Mouse (Mus musculus) left cerebral cortex, adult 8-10 months (tissue): ENCODE data around the gene Rpl15. TPM values are rescaled to one million over a fixed set of nuclear protein-coding genes. Genes with fewer than 3 reads are reported as not detected.
A peak's percentile ranks its signal among the peaks of the same experiment; 100 is the strongest.
"Not testable (repeated sequence)": the region's sequence is repeated elsewhere in the genome, so short reads cannot be mapped to it uniquely, and the experiment has no call there.

Source experiments
- DNase-seq, 2 experiments: peaks; one replicate each; pipeline ENCODE4 v3.0.0; 2022; ENCODE audit warnings: low spot score in 2 of 2
- total RNA-seq, 4 experiments: library from RNA; stranded (reverse); gene quantifications; 2 replicates each; pipeline ENCODE4 v1.2.4; 2022

Rpl15 gene
- 100 to 1,000 TPM; 388 to 418 (median 397) TPM for total RNA-seq

- DNase-seq: peak; percentile 92 to 99
Measured at GRCm38 (mm10) chr14:18270529-18271441, at the start of gene Rpl15, which contains the start of gene Nkiras1. TSS of gene Rpl15 (minus strand) at chr14:18271391. TSS of gene Nkiras1 (plus strand) at chr14:18271136.

DNA sequence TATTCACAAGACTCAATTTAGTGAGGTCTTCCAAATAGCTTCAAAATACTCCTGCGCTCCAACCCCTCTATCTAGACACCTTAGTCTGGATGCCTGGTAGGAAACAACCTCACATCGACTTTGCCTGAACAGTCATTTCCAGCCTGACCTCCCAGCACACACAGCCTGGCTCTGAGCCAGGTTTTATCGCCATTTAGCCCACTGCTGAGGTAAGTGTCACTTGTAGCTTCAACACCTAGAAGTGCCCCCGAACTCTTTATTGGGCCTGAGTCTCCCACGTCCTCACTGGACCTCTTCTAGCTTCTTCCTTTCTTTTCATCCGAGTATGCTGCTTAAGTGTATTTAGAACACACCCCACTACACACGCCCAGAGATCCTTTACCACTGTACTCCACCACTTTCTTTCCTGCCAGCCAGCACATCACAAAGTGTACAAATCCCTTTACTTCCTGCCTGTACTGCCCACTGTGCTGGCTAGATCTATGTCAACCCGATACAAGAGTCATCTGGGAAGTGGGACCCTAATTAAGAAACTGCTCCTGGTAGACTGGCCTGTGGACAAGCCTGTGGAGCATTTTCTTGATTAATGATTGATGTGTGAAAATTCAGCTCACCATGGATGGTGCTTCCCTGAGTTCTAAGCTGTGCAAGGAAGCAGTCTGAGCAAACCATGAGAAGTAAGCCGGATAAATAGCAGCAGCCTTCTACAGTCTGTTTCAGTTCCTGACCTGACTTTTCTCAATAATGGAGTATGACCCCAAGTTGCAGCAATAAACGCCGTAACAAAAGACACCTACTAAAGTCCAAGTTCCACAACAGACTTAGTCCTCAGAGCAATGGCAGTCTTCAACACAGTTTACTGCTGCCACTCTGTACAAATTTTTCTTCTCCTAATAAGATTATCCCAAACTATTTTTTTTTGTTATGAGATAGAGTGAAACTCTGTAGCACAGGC, 46.5 kb upstream of the Rpl15 start:
- no peak for DNase-seq

DNA sequence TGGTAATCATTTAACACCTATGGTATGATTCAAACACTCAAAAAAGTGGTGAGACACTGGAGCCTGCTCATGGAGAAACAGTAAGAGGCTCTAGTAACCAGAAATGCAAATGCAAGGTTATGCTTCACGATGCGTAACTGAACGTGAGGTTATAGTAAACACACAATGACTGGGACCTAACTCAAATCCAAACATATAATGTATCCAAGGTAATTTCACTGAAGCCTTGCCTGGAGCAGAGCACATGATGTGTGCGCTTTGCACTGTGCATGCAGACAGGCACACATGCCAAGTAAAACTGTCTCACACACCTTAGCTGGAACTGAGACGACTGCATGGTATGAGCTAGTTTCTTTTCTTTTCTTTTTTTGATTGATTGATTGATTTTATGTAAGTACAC, 33.0 kb upstream of the Rpl15 start:
- DNase-seq: no peak

DNA sequence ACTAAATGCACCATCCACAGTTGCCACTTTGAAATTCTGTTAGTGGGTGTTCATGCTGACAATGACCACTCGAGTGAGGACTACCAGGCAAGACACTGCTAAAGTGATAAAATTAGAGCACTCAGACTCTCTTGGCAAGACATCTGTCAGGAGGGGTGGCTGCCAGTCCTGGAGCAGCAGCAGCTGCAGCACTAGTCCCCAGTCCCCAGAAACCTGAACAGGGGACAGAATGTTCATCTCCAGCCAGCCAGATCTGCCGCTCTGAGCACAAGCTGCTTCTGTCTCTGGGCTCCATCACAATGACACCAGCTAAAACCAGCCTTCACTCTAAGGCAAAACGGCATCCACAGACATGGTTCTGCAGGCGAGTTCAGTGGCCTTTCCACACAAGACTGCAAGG, 32.1 kb upstream of the Rpl15 start:
- DNase-seq: peak; percentile 31 to 75

DNA sequence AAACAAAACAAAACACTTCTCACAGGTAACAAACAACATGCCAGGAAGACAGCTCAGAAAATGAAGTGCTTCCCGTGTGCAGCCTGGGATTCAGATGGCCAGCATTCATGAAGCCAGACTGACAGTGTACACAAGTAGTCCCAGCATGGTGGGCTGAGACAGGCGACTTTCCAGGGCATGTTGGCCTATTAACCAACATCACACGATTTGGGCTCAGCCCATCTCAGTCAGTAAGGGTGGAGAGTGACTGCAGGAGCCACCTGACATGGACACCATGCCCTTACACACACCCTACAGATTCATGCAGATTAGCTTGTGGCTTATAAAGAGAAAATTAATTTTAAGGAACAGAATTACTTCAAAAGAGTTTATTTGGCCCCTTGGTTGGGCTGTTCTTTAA, 31.6 kb upstream of the Rpl15 start:
- no peak for DNase-seq

GRCm38 (mm10) chr14:18301591-18301990, 30.4 kb upstream of the Rpl15 start:
- DNase-seq: no peak

DNA sequence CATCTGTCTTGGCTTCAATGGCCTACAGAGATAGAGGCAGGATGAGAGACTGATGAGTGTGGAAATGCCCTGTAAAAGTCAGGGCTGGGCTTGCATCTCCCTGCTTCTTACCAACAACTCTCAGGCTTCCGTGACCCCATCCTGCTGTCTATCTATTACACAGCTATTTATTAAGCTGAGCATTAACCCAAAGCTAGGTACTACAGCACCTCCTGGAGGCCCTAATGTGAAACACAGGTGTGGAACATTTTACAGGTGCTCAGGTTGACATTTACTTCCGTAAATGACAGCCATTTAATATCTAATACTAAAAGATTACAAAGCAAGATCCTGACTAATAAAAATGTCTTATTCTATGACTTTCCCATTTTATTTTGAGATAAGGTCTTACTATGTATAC, 29.5 kb upstream of the Rpl15 start:
- DNase-seq: no peak

DNA sequence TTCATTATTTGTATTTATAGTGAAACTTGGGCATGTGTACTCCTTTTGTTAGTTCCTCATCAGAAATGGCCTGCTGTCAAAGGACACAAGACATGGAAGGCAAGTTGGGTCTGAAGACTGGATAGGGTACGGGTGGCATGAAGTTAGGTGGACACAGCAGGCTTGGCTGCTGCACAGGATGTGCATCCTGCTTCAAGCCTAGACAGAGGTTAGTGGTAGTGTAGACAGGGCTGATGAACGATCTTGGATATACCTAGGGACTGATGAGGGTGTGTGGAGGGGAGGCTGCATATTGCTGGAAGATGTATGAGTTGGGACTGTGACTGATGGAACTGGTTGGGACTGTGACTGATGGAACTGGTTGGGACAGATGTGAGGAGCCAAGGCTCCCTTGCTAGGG, 27.7 kb upstream of the Rpl15 start:
- DNase-seq: no peak

DNA sequence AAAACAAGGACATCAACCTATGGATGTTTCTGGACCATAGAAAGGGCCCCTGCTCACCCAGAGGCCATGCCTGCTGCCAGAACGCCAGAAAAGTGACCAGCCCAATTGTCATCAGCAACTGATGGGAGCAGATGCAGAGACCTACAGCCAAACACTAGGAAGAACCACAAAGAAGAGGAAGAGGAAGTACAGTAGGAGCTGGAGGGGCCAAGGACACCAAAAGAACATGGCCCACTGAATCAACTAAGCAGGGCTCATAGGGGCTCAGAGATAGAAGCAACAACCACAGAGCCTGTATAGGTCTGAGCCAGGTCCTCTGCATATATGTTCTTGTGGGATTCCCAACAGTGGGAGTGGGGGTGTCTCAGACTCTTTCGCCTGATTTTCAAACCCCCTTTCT, 26.2 kb upstream of the Rpl15 start:
- no peak for DNase-seq

DNA sequence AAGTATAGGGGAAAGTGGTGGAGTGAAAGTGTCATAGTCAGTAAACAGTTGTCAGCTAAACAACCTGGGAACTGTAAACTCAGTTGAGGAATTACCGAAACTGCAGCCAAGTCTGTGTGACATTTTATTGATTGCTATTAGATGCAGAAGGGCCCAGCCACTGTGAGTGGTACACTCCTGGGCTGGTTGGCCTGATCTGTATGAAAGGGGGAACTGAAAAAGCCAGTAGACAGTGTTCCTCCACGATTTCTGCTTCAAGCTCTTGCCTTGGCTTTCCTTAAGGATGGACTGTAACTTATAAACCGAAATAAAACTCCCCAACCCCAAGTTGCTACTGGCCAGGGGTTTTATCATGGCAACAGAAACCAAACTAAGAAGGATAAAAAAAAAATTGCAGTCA, 21.4 kb upstream of the Rpl15 start:
- no peak for DNase-seq

GRCm38 (mm10) chr14:18292111-18292510, 20.9 kb upstream of the Rpl15 start:
- no peak for DNase-seq

DNA sequence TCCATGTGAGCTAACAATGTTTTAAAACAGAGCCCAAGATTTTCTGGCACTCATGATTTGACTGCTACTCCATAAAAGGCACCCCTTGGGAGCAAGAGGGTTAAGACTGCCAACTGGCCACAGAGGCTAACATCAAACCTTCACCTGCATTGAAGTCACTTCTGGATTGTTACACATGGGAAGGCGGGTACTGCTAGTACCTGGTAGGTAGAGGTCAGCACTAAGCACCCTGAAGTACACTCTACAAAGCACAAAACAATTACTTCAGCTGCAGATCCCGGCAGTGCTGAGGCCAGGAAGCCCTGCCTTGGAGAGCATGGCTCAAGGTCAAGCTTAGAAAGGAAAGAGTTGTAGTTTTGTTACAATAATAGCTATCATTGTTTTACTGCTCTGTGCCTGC, 16.2 kb upstream of the Rpl15 start:
- no peak for DNase-seq

GRCm38 (mm10) chr14:18286441-18286840, 15.2 kb upstream of the Rpl15 start:
- no peak for DNase-seq

DNA sequence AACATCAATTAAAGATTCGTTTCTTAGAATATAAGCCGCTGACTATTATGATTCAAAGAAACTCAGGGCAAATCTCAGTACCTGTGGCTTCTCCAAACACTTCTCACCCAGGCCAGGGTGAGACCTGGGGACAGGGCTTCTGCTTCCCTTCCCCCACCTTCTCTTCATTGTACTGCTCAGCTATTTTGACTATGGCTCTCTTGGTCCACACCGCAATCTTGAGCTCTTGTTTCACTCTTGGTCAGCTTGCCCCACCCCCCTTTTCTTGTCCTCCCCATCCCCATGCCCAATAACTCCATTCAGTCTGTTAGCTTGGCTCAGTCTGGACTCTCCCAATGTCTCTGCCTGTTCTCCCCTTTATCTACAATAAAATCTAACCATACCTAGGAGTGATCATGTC, 14.3 kb upstream of the Rpl15 start:
- no peak for DNase-seq

- DNase-seq: no peak
Measured at GRCm38 (mm10) chr14:18284581-18284980, 13.4 kb upstream of the Rpl15 start.

GRCm38 (mm10) chr14:18280375-18280774, 9.2 kb upstream of the Rpl15 start:
- DNase-seq: no peak

GRCm38 (mm10) chr14:18274526-18274925, 3.3 kb upstream of the Rpl15 start:
- DNase-seq: no peak

DNA sequence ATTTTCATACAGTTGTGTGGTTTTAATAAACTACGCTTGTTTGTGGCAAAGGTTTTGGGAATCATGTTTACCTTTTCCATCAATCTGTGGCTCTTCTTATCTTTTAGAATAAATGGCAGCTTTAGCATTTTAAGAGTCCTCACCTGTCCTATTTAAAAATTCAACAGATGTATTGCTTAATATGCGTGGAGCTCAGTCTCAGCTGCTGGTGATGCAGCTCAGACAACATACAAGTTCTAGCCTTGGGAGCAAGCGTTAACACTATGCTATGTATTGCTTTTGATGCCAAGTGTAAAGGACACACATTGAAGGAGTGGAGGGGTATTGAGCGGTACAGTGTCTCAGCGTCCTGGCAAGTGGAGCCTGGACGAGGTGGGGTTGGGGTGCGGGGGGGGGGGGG, 475 bp upstream of the Rpl15 start:
- DNase-seq: no peak

GRCm38 (mm10) chr14:18269947-18270528, 1.2 kb downstream of the Rpl15 start:
- not testable (repeated sequence) for DNase-seq

DNA sequence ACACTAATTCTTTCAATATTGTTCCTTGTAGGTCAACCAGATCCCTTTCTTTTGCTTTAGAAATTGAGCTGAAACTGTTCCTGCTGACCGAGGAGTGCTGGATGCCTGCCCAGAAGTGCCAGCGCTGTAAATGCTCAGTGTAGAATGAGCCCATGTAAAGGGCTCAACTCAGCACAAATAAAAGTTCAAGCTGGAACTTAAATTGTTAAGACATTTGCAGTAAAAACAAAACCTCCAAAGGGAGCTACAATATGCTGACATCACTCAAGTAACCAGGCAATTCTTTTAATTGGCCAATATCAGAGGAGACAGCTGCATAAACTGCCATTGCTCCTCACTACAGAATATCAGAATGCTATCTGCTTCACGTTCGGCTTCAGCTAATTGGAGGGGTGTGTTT, 7.8 kb downstream of the Rpl15 start:
- DNase-seq: no peak

- DNase-seq: no peak
Measured at GRCm38 (mm10) chr14:18261203-18261602, 10.0 kb downstream of the Rpl15 start.

DNA sequence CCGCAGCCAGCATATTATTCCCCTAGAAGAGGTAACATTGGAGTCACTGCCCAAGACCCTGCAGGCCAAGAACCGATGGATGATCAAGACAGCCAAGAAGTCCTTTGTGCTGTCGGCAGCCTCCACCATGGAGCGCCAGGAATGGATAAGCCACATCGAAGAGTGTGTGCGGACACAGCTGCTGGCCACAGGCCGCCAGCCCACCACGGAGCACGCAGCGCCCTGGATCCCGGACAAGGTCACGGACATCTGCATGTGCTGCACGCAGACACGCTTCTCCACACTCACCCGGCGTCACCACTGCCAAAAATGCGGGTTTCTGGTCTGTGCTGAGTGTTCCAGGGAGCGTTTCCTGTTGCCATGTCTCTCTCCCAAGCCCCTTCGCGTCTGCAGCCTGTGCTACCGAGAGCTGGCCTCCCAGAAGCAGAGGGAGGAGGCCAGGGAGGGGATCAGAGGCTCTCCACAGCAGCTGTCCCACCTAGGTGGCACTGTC, 28.5 kb downstream of the Rpl15 start:
- no peak for DNase-seq
